Mouse (Mus musculus) bone marrow, adult 2 months (tissue): ENCODE data around the gene Gng2.

Experiments
- CTCF ChIP-seq: fragments of 200-500 bp; IDR thresholded peaks from 2 replicates; pipeline ENCODE4 v1.5.1; 2011; ENCODE audit warnings: low read length, control low read depth; ENCODE audit not compliant: control insufficient read depth, insufficient read depth
- POLR2A ChIP-seq: fragments of 200-500 bp; IDR thresholded peaks from 2 replicates; pipeline ENCODE4 v1.6.1; 2011; ENCODE audit warnings: low read depth, mild to moderate bottlenecking, control low read depth, low read length, borderline replicate concordance; ENCODE audit not compliant: control insufficient read depth

GRCm38 (mm10) chr14:19861311-19862080, 115.9 kb downstream of the Gng2 start:
- no peak for TF ChIP-seq POLR2A
- no peak for TF ChIP-seq CTCF
